Mouse (Mus musculus) erythroblast, embryonic 14.5 days (primary cell): ENCODE data around the gene Bcar3.

Source experiments
- GATA1 ChIP-seq: IDR thresholded peaks from 2 replicates; pipeline ENCODE4 v1.6.1; 2012; ENCODE audit warnings: low read length, inconsistent platforms, mixed read lengths
- TAL1 ChIP-seq: IDR thresholded peaks from 3 replicates; pipeline ENCODE4 v1.6.1; 2012; ENCODE audit warnings: low read length, inconsistent platforms, mixed read lengths

GRCm38 (mm10) chr3:122453875-122454274 is 159.9 kb downstream of the Bcar3 start:
- no peak for TF ChIP-seq GATA1
- TF ChIP-seq TAL1, result no peak
